Mouse (Mus musculus): ENCODE data around the gene Magoh.

Gene Magoh

GRCm38 (mm10) chr4:107889731-107890432 lies 10.3 kb downstream of the Magoh start, which contains the start of gene 0610037L13Rik:
0610037L13Rik (plus strand) TSS chr4:107889813.
- peak; percentile 92 to 95 for DNase-seq (ENCODE audit: low spot score in 2 of 2)

GRCm38 (mm10) chr4:107892663-107893062 lies 13.1 kb downstream of the Magoh start:
- DNase-seq (ENCODE audit: low spot score in 2 of 2), result no peak

GRCm38 (mm10) chr4:107899211-107899927 lies 19.8 kb downstream of the Magoh start:
- no peak for DNase-seq (ENCODE audit: low spot score in 2 of 2)

DNA sequence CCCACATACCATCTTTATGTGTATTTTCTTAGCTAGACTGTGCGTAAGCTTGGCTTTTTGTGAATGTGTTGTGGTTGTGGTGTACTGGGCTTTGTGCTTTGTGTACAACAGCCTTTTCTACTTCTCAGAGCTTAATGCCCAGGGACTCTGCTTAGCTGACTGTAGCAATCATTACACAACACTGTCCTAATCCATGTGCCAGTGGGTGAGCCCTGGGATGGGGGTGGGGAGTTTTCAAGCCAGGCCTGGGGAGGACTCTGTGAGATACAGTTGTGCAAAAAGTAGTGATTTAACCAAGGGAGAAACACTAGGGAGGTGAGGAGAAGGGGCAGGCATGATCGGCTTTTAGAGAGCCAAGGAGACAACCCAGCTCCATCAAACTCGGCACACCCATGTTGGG lies 20.7 kb downstream of the Magoh start:
- no peak for DNase-seq (ENCODE audit: low spot score in 2 of 2)

DNA sequence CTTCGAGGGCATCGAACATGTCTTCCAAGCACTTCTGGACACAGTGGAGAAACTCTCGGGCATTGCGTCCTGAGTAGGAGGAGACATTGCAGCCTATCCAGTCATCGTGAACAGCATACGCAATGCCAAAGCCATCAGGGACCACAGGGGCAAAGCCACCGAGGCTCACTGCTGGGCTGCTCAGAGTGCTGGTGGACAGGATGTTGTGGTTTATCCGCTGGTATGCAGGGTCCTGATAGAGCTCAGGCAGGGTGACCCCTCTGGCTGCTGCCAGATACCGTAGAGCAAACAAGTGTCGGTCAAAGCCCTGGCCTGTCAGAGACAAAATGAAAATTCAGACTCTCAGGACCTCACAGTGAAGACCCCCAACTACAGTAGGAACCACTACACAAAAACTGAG lies 24.7 kb downstream of the Magoh start:
- DNase-seq (ENCODE audit: low spot score in 2 of 2), result no peak

GRCm38 (mm10) chr4:107906561-107906960 lies 27.0 kb downstream of the Magoh start:
- DNase-seq (ENCODE audit: low spot score in 2 of 2), result no peak

DNA sequence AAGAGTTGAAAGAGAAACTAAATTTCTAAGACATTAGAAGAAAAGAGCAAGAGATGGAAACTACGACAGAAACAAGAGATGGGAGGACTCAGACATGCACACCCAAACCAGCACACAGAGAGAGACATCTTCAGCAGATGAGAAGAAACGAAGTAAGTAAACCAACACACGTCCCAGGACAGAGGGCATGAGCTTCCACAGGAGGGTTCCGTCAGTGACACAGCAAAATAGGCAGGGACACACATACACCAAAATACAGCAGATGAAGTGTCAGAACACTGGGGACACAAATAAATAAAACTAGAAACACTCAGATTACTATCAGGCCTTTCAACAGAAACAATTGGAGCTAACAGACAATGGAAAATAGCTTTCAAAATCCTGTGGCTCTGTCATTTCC lies 30.5 kb downstream of the Magoh start:
- DNase-seq (ENCODE audit: low spot score in 2 of 2), result no peak

DNA sequence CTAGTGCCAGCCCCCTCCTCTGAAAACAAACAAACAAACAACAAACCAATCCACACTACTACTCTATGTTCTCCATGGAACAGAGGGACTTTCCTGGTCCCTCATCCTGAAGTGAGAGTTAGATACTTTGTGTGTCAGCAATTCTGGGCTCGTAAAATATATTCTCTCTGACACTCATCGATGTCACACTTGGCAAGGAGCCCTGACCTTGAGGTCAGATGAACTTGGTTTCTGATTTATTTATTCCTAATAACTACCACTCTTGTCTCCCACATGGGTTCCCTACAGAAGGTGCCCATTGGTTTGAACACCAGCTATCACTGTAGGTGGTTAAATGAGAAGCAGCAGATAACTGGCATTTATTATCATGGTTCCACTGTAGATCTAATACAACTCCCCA lies 40.8 kb downstream of the Magoh start:
- no peak for DNase-seq (ENCODE audit: low spot score in 2 of 2)

- no peak for DNase-seq (ENCODE audit: low spot score in 2 of 2)
Measured at GRCm38 (mm10) chr4:107921152-107921695, 41.7 kb downstream of the Magoh start.

GRCm38 (mm10) chr4:107921952-107922351 lies 42.4 kb downstream of the Magoh start:
- peak; percentile 19 to 50 for DNase-seq (ENCODE audit: low spot score in 2 of 2)

- peak; percentile 92 to 94 for DNase-seq (ENCODE audit: low spot score in 2 of 2)
Measured at GRCm38 (mm10) chr4:107923145-107923802, 43.7 kb downstream of the Magoh start, which contains the start of gene Cpt2. Cpt2 (minus strand) TSS chr4:107923610.

DNA sequence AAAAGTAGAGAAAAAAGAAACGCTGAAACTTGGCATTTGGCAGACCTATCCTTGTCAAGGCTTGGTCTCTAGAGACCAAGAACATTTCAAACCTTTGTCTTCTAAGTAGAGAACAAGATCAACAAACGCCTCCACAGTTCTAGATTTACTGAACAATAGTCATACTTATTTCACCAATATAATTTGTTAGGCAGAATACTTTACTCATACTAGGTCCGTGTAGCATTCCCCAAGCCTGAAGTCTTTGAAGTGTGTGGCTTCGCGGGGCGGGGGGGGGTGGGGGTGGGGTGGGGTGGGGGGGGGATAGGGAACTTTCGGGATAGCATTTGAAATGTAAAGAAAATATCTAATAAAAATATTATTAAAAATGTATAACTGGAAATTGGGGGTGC lies 44.2 kb downstream of the Magoh start:
- DNase-seq (ENCODE audit: low spot score in 2 of 2), result no peak

DNA sequence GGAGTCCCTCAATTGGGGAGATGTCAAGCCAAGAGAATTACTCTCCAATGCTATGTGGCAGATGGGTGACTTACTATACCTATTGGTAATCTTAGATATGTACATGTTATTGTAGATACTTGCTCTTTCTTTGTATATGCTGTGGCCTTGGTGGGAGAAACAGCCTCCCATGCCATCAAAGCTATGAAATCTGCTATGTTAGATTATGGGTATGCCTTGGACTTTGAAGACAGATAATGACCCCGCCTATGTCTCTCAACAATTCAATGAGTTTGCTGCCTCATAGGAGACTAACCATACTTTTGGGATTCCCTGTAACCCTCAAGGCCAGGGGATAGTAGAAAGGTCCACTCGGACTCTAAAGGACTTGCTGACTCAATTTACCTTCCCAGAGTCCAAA lies 48.7 kb downstream of the Magoh start:
- no peak for DNase-seq (ENCODE audit: low spot score in 2 of 2)

DNA sequence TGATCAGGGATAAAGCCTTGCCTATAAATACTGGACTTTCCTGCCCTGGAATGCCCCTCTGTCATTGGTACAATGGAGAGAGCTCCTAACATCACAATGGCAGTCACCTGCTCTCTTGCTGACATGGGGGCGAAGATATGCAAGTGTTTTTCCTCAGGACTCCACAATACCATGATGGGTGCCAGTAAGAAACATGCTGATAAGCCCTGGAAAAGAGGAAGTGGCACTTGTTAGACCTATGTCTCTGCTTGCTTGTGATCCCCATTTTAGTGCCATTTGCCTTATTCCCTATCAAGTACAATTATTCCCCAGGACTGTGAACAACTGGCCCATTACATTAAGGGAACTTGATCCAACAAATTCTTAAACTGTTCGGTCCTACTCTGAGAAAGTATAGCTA lies 49.2 kb downstream of the Magoh start:
- no peak for DNase-seq (ENCODE audit: low spot score in 2 of 2)

DNA sequence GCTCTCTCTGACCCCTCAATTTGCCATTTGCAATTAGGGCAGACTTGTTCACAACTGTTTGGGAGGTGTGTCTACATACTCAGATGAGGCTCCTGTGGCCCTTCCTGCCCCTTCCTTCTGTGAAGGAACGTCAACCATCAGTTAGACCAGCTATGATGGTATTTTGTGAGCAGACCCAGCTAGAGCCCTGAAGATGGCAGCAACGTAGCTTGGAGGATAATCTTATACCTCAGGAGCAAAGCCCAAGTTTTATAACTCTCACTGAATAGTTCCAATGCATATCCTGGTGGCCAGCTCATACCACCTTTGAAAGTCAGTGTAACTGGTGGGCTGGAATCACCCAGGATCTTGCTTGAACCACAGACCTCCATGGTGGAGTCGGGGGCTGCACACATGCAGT lies 51.9 kb downstream of the Magoh start:
- DNase-seq (ENCODE audit: low spot score in 2 of 2), result no peak

GRCm38 (mm10) chr4:107933239-107933638 lies 53.7 kb downstream of the Magoh start:
- DNase-seq (ENCODE audit: low spot score in 2 of 2), result no peak

- DNase-seq (ENCODE audit: low spot score in 2 of 2), result no peak
Measured at GRCm38 (mm10) chr4:107935254-107935653, 55.7 kb downstream of the Magoh start.

All from urinary bladder, adult 18-20 months (tissue).